Mouse (Mus musculus): ENCODE measurements at regions not wholly inside any gene's neighbourhood (a gene's known extent, or its start where the extent isn't known, plus 50 kb on each side); places are given as distances from the start of the nearest gene placed in this dataset.

GRCm38 (mm10) chr2:149602581-149602980 is 197.7 kb downstream of the Cst10 start:
- Histone ChIP-seq H3K27me3 (replicated peaks; ENCODE audit: control insufficient read depth, insufficient read depth, low read length) (no peaks in the 10 kb centered on the region), H3K4me3 (ENCODE audit: low read length) (no peak overlapping the region), H3K36me3 (ENCODE audit: control insufficient read depth, insufficient read depth, low read length) (no peaks in the 10 kb centered on the region), H3K9me3 (ENCODE audit: control insufficient read depth, low read length) (no peaks in the 10 kb centered on the region), H3K9ac (ENCODE audit: low read depth, low read length) (no peak overlapping the region), H3K4me1 (ENCODE audit: control insufficient read depth, insufficient read depth, low read length) (no peaks in the 10 kb centered on the region), H3K27ac (ENCODE audit: low read length) (no peak overlapping the region), H3K4me2 (ENCODE audit: low read depth, low read length) (no peak overlapping the region)
- 85% methylated on average over 2 of the region's 2 CpGs for WGBS
- no peak for ATAC-seq

- Histone ChIP-seq H3K4me1 (ENCODE audit: control insufficient read depth, insufficient read depth, low read length) (no peaks in the 10 kb centered on the region), H3K9me3 (ENCODE audit: control insufficient read depth, low read length) (no peaks in the 10 kb centered on the region), H3K9ac (ENCODE audit: low read depth, low read length) (no peak overlapping the region), H3K36me3 (ENCODE audit: control insufficient read depth, insufficient read depth, low read length) (no peaks in the 10 kb centered on the region), H3K4me3 (ENCODE audit: low read length) (no peak overlapping the region), H3K4me2 (ENCODE audit: low read depth, low read length) (no peak overlapping the region), H3K27me3 (replicated peaks; ENCODE audit: control insufficient read depth, insufficient read depth, low read length) (no peaks in the 10 kb centered on the region), H3K27ac (ENCODE audit: low read length) (no peak overlapping the region)
- no peak for ATAC-seq
- WGBS: 90% methylated on average over 3 of the region's 3 CpGs
Observed at GRCm38 (mm10) chr2:149613381-149613780, 208.5 kb downstream of the Cst10 start.

GRCm38 (mm10) chr2:149614078-149614939 is 209.5 kb downstream of the Cst10 start:
- no peak for ATAC-seq
- Histone ChIP-seq H3K4me1 (ENCODE audit: control insufficient read depth, insufficient read depth, low read length) (no peaks in the 10 kb centered on the region), H3K36me3 (ENCODE audit: control insufficient read depth, insufficient read depth, low read length) (no peaks in the 10 kb centered on the region), H3K9me3 (ENCODE audit: control insufficient read depth, low read length) (no peaks in the 10 kb centered on the region), H3K27ac (ENCODE audit: low read length) (no peak overlapping the region), H3K4me3 (ENCODE audit: low read length) (no peak overlapping the region), H3K9ac (ENCODE audit: low read depth, low read length) (no peak overlapping the region), H3K4me2 (ENCODE audit: low read depth, low read length) (no peak overlapping the region), H3K27me3 (replicated peaks; ENCODE audit: control insufficient read depth, insufficient read depth, low read length) (no peaks in the 10 kb centered on the region)
- WGBS: 69% methylated on average over 2 of the region's 2 CpGs

- no peaks in the 10 kb centered on the region for H3K4me1 ChIP-seq (ENCODE audit: control insufficient read depth, insufficient read depth, low read length)
- ATAC-seq: no peak
- no peak overlapping the region for H3K27ac ChIP-seq (ENCODE audit: low read length)
- H3K9ac ChIP-seq (ENCODE audit: low read depth, low read length): no peak overlapping the region
- no peak overlapping the region for H3K4me3 ChIP-seq (ENCODE audit: low read length)
- no peaks in the 10 kb centered on the region for H3K36me3 ChIP-seq (ENCODE audit: control insufficient read depth, insufficient read depth, low read length)
- H3K9me3 ChIP-seq (ENCODE audit: control insufficient read depth, low read length): no peaks in the 10 kb centered on the region
- H3K27me3 ChIP-seq (replicated peaks; ENCODE audit: control insufficient read depth, insufficient read depth, low read length): no peaks in the 10 kb centered on the region
- WGBS: 53% methylated on average over 1 of the region's 1 CpGs
- no peak overlapping the region for H3K4me2 ChIP-seq (ENCODE audit: low read depth, low read length)
Observed at GRCm38 (mm10) chr2:149625626-149626025, 203.4 kb upstream of the Syndig1 start.

GRCm38 (mm10) chr2:149641207-149641606 is 187.8 kb upstream of the Syndig1 start:
- H3K27me3 ChIP-seq (replicated peaks; ENCODE audit: control insufficient read depth, insufficient read depth, low read length): no peaks in the 10 kb centered on the region
- no peak overlapping the region for H3K27ac ChIP-seq (ENCODE audit: low read length)
- no peak overlapping the region for H3K9ac ChIP-seq (ENCODE audit: low read depth, low read length)
- 76% methylated on average over 3 of the region's 3 CpGs for WGBS
- H3K36me3 ChIP-seq (ENCODE audit: control insufficient read depth, insufficient read depth, low read length): no peaks in the 10 kb centered on the region
- H3K9me3 ChIP-seq (ENCODE audit: control insufficient read depth, low read length): no peaks in the 10 kb centered on the region
- ATAC-seq: no peak
- H3K4me2 ChIP-seq (ENCODE audit: low read depth, low read length): no peak overlapping the region
- no peak overlapping the region for H3K4me3 ChIP-seq (ENCODE audit: low read length)
- H3K4me1 ChIP-seq (ENCODE audit: control insufficient read depth, insufficient read depth, low read length): no peaks in the 10 kb centered on the region

- WGBS: 63% methylated on average over 2 of the region's 2 CpGs
- ATAC-seq: no peak
Observed at GRCm38 (mm10) chr2:149651829-149652228, 177.2 kb upstream of the Syndig1 start.

GRCm38 (mm10) chr2:149661086-149661485 is 167.9 kb upstream of the Syndig1 start:
- Histone ChIP-seq H3K9ac (ENCODE audit: low read depth, low read length) (no peak overlapping the region), H3K4me2 (ENCODE audit: low read depth, low read length) (no peak overlapping the region), H3K4me1 (ENCODE audit: control insufficient read depth, insufficient read depth, low read length) (no peaks in the 10 kb centered on the region), H3K36me3 (ENCODE audit: control insufficient read depth, insufficient read depth, low read length) (no peaks in the 10 kb centered on the region), H3K9me3 (ENCODE audit: control insufficient read depth, low read length) (no peaks in the 10 kb centered on the region), H3K27ac (ENCODE audit: low read length) (no peak overlapping the region), H3K4me3 (ENCODE audit: low read length) (no peak overlapping the region), H3K27me3 (replicated peaks; ENCODE audit: control insufficient read depth, insufficient read depth, low read length) (no peaks in the 10 kb centered on the region)
- WGBS: 73% methylated on average over 5 of the region's 5 CpGs
- ATAC-seq: no peak

More at GRCm38 (mm10) chr2:149651829-149652228, 177.2 kb upstream of the Syndig1 start:
- Histone ChIP-seq H3K9ac (ENCODE audit: low read depth, low read length) (no peak overlapping the region), H3K27ac (ENCODE audit: low read length) (no peak overlapping the region), H3K9me3 (ENCODE audit: control insufficient read depth, low read length) (no peaks in the 10 kb centered on the region), H3K4me2 (ENCODE audit: low read depth, low read length) (no peak overlapping the region), H3K4me3 (ENCODE audit: low read length) (no peak overlapping the region), H3K36me3 (ENCODE audit: control insufficient read depth, insufficient read depth, low read length) (no peaks in the 10 kb centered on the region), H3K27me3 (replicated peaks; ENCODE audit: control insufficient read depth, insufficient read depth, low read length) (no peaks in the 10 kb centered on the region), H3K4me1 (ENCODE audit: control insufficient read depth, insufficient read depth, low read length) (no peaks in the 10 kb centered on the region)

- Histone ChIP-seq H3K9me3 (ENCODE audit: control insufficient read depth, low read length) (no peaks in the 10 kb centered on the region), H3K4me1 (ENCODE audit: control insufficient read depth, insufficient read depth, low read length) (no peaks in the 10 kb centered on the region), H3K27ac (ENCODE audit: low read length) (no peak overlapping the region), H3K9ac (ENCODE audit: low read depth, low read length) (no peak overlapping the region), H3K27me3 (replicated peaks; ENCODE audit: control insufficient read depth, insufficient read depth, low read length) (no peaks in the 10 kb centered on the region), H3K4me2 (ENCODE audit: low read depth, low read length) (no peak overlapping the region), H3K36me3 (ENCODE audit: control insufficient read depth, insufficient read depth, low read length) (no peaks in the 10 kb centered on the region), H3K4me3 (ENCODE audit: low read length) (no peak overlapping the region)
- no peak for ATAC-seq
Observed at GRCm38 (mm10) chr2:149664377-149664776, 164.6 kb upstream of the Syndig1 start.

GRCm38 (mm10) chr2:149666412-149666811 is 162.6 kb upstream of the Syndig1 start:
- Histone ChIP-seq H3K4me1 (ENCODE audit: control insufficient read depth, insufficient read depth, low read length) (no peaks in the 10 kb centered on the region), H3K9me3 (ENCODE audit: control insufficient read depth, low read length) (no peaks in the 10 kb centered on the region), H3K36me3 (ENCODE audit: control insufficient read depth, insufficient read depth, low read length) (no peaks in the 10 kb centered on the region), H3K9ac (ENCODE audit: low read depth, low read length) (no peak overlapping the region), H3K4me3 (ENCODE audit: low read length) (no peak overlapping the region), H3K27ac (ENCODE audit: low read length) (no peak overlapping the region), H3K4me2 (ENCODE audit: low read depth, low read length) (no peak overlapping the region), H3K27me3 (replicated peaks; ENCODE audit: control insufficient read depth, insufficient read depth, low read length) (no peaks in the 10 kb centered on the region)
- no peak for ATAC-seq
- 62% methylated on average over 3 of the region's 3 CpGs for WGBS

- H3K4me3 ChIP-seq (ENCODE audit: low read length): no peak overlapping the region
- no peaks in the 10 kb centered on the region for H3K9me3 ChIP-seq (ENCODE audit: control insufficient read depth, low read length)
- ATAC-seq: no peak
- no peak overlapping the region for H3K9ac ChIP-seq (ENCODE audit: low read depth, low read length)
- H3K27ac ChIP-seq (ENCODE audit: low read length): no peak overlapping the region
- no peak overlapping the region for H3K4me2 ChIP-seq (ENCODE audit: low read depth, low read length)
- no peaks in the 10 kb centered on the region for H3K27me3 ChIP-seq (replicated peaks; ENCODE audit: control insufficient read depth, insufficient read depth, low read length)
- no peaks in the 10 kb centered on the region for H3K36me3 ChIP-seq (ENCODE audit: control insufficient read depth, insufficient read depth, low read length)
- H3K4me1 ChIP-seq (ENCODE audit: control insufficient read depth, insufficient read depth, low read length): no peaks in the 10 kb centered on the region
- 74% methylated on average over 1 of the region's 1 CpGs for WGBS
Observed at GRCm38 (mm10) chr2:149671870-149672269, 157.1 kb upstream of the Syndig1 start.
